Mouse (Mus musculus) frontal cortex, postnatal 36 days (tissue): ENCODE measurements around the gene Krtap5-4.
A peak's percentile ranks its signal among the peaks of the same experiment; 100 is the strongest.
"Not testable (repeated sequence)": the region's sequence is repeated elsewhere in the genome, so short reads cannot be mapped to it uniquely, and the experiment has no call there.

ENCODE experiments used
- DNase-seq, 2 experiments: peaks; one replicate each; pipeline ENCODE4 v3.0.0; 2022; ENCODE audit warnings: low spot score in 2 of 2

The Krtap5-4 gene

GRCm38 (mm10) chr7:142321637-142322306 lies 18.4 kb downstream of the Krtap5-4 start:
- DNase-seq = not testable (repeated sequence)

DNA sequence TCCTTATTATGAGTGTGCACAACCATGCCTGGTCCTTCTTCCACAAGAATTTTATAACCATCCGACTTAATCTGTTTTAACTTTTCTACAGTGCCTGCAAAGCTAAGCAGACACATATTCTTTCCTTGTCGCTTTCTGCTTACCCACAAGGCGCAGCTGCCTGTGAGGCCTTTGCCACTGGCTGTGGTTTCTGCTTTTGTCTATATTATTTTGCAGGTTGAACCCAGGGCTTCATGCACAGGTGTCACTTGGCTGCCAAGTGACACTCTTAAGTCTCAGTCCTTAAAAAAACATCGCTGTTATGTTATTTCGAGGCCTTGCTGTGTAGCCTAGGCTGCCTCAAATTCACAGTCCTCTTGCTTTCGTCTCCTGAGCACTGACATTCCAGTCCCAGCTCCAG lies 19.3 kb downstream of the Krtap5-4 start:
- DNase-seq = no peak

DNA sequence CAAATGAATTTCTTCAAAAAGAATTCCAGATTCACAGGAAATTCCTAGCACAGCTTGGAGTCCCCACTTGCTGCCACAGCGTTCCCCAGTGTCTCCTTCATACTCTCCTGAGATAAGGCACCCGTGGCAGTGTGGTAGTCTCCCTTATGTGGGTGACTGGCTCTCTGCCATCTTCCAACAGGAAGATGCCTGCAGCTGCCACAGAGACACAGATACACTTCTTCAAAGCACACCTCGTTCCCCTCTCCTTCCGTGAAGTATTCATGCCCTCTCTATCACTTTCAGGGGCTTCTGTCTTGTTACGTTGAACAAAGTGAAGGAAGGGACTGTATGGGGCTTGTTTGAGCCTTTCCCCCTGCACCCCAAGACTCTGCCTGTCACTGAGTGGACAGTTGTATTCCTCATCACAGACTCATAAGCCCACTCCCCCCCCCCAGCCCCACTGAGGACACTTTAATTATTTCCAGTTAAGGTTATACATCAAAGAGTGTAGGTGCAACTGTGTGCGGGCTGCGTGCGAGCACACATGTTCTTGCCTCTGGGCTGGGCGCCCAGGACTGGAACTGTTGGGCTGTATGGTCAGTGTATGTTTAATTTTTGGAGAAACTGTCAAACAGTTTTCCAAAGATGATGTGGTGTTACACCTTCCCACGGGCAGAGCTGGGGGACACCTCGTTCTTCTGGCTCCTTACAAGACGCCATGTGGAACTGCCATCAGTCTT lies 20.2 kb downstream of the Krtap5-4 start:
- DNase-seq = peak in 1 of 2 experiments; percentile 11

GRCm38 (mm10) chr7:142326714-142327445 lies 23.5 kb downstream of the Krtap5-4 start:
- no peak for DNase-seq

- DNase-seq = no peak
These were observed 25.2 kb downstream of the Krtap5-4 start for GRCm38 (mm10) chr7:142328507-142328906.

GRCm38 (mm10) chr7:142330271-142330724 lies 26.9 kb downstream of the Krtap5-4 start:
- DNase-seq = no peak

- no peak for DNase-seq
These were observed 27.9 kb downstream of the Krtap5-4 start for GRCm38 (mm10) chr7:142331281-142331680.

DNA sequence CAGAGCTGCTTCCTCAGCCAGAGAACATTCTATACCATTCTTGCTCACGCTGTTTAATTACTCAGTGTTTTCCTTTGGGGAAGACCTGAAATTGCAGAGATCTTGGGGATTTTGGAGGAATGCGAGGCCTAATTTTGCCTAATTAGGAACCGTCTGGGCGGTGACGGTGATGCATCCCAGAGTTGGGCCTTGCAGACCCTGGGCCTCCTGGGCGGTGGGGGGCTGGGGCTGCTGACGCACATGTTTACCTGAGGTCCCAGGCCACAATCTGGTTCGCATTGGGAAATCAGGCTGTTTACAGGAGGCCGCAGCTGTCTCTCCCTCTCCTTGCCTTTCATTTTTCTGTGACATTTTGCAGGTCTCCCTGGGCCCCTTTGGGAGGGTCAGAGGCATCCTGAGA lies 29.4 kb downstream of the Krtap5-4 start:
- not testable (repeated sequence) for DNase-seq

DNA sequence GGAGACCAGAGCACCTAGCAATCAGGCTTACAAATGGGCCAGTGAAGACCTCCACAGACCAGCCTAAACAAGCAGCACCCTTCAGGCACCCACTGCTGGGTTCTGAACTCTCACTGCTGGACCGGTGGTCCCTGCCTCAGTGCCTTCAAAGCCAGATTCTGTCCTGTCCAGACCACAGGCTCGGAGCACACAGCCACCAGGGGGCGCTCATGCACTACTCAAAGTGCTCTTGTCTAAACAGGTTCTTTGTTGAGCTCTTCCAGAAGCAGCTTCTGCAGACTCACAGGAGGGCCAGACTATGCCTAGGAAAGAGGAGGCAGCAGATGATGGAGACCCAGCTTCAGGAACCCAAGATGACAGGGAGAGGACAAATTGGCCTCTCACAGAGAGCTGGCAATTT lies 30.9 kb downstream of the Krtap5-4 start:
- peak; percentile 87 to 90 for DNase-seq

GRCm38 (mm10) chr7:142335151-142335550 lies 31.8 kb downstream of the Krtap5-4 start:
- DNase-seq = no peak

DNA sequence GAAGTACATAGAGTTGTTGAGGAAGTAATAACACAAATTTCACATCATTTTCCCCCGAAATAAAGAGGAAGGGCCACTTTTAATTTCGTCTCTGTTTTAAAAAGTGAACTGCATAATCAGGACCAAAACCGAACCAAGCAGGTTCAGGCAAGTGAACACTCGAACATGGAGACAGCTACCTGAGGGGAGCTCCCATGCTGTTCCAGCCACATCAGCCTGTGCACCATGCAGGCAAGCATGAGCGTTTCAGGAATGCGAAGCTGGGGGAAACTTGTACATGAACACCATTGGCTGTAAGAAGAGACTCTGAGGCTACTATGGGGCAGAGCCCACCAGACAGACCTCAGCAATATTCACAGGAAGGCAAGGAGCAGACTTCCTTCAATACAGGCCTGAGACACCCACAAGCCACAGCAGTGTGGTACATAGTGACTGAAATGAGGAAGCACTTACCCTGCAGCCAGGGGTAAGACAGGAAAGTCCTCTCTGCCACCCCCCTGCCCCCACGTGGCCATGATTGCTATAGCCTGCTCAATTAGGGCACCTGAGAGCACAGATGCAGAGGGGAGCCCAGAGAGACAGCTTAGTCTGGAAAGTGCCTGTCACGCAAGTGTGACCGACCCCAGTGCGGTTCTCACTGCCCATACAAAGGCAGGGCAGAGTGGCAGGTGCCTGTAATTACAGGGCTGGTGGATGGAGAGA lies 37.1 kb downstream of the Krtap5-4 start:
- no peak for DNase-seq

GRCm38 (mm10) chr7:142341564-142342246 lies 38.4 kb downstream of the Krtap5-4 start:
- no peak for DNase-seq

DNA sequence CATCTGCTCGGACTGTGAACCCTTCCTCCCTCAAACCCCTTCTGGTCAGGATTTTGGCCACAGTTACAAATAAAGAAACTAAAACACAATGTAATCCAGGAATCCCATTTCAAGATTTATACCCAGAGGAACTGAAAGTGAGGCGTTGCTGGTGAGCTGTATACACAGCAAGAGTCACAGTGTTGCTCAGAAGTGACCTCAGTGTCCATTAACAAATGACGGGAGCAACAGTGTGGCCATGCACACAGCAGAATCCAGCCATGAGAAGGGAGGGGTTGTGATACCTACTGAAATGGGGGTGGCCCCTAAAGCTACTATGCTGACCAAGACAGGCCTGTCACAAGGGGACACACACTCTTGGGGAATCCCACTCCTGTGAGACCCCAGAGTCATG lies 38.9 kb downstream of the Krtap5-4 start:
- DNase-seq = no peak

DNA sequence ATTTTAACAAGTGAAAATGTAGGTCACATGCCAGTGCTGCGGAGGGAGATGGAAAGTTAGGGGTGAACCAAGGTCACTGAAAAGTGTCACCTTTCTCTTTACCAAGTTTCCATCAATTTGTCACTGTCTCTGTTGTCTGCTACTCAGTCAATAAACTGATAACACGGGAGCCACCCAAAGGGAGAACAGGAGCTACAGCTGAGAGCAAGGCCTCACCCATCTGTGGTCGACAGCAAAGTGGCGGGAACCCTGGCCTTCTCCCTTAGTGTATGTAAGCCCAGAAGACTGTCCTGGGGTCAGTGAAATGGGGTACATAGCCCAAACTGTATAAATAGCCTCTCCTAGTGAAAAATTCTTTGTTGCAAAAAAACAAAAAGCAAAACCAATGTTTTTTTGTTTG lies 44.2 kb downstream of the Krtap5-4 start:
- DNase-seq = no peak

DNA sequence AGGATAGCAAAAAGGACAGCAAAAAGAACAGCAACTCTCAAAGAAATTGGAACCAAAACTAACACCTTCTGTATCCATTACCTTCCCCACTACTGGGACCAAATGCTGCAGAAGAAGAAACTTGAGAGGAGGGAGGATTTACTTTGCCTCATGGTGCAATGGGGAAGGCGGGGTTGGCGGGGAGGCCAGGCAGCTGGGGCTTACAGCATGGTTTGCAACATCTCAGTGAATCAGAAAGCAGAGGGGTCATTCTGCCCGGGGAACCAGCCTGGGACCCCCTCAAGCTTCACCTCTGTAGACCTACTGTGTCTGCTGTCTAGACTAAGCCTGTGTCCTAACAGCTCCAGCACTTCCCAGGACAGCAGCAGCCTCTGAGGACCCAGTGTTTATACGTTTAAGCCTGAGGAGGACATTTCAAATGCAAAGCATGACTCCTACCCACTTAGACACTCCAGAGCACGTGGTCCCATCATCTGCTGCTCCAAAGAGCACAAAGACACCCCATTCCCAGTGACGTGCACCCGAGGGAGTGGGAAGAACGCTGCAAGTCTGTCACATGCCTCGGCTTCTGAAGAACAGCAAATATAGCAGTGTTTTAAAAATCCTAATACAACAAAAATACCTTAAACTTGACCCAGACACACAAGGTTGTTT lies 46.1 kb downstream of the Krtap5-4 start:
- peak; percentile 49 to 73 for DNase-seq

- DNase-seq = no peak
These were observed 48.2 kb downstream of the Krtap5-4 start for GRCm38 (mm10) chr7:142351569-142351968.

- no peak for DNase-seq
These were observed 50.5 kb downstream of the Krtap5-4 start for GRCm38 (mm10) chr7:142353854-142354253.
